Mouse (Mus musculus) left cerebral cortex, postnatal 25 days (tissue): ENCODE measurements around the gene E130114P18Rik. TPM values are rescaled to one million over a fixed set of nuclear protein-coding genes. Genes with fewer than 3 reads are reported as not detected.
A peak's percentile ranks its signal among the peaks of the same experiment; 100 is the strongest.

Experiments used
- DNase-seq, 2 experiments: peaks; one replicate each; pipeline ENCODE4 v3.0.0; 2022; ENCODE audit warnings: low spot score in 2 of 2, mixed read lengths in 1 of 2
- intact Hi-C: fragments of 180-260 bp; cut with DNase I; formaldehyde crosslinking; loops from one replicate; pipeline ENCODE4 v1.15.1; 2025
- total RNA-seq, 2 experiments: library from RNA; stranded (reverse); gene quantifications; 2 replicates each; pipeline ENCODE4 v1.2.3; 2021

E130114P18Rik gene
- total RNA-seq, 2 experiments from 2014 or later, result 6.0 to 6.5 TPM

GRCm38 (mm10) chr4:97635757-97636292 lies 142.1 kb downstream of the E130114P18Rik start:
- intact Hi-C loops, result no loop called here
- DNase-seq, result no peak

- peak in 1 of 2 experiments; percentile 64 for DNase-seq
- intact Hi-C loops, result no loop called here
Measured at GRCm38 (mm10) chr4:97635296-97635755, 142.6 kb downstream of the E130114P18Rik start.

GRCm38 (mm10) chr4:97628881-97629605 lies 148.8 kb downstream of the E130114P18Rik start:
- DNase-seq, result no peak
- intact Hi-C loops, result no loop called here

GRCm38 (mm10) chr4:97626002-97626720 lies 151.7 kb downstream of the E130114P18Rik start:
- intact Hi-C loops, result no loop called here

GRCm38 (mm10) chr4:97623165-97623564 lies 154.7 kb downstream of the E130114P18Rik start:
- intact Hi-C loops, result no loop called here
- no peak for DNase-seq

More at GRCm38 (mm10) chr4:97626002-97626720, 151.7 kb downstream of the E130114P18Rik start:
- DNase-seq, result no peak

- no peak for DNase-seq
- intact Hi-C loops, result no loop called here
Measured at GRCm38 (mm10) chr4:97621731-97622130, 156.1 kb downstream of the E130114P18Rik start.

GRCm38 (mm10) chr4:97620409-97620808 lies 157.5 kb downstream of the E130114P18Rik start:
- peak in 1 of 2 experiments; percentile 14 for DNase-seq
- intact Hi-C loops, result no loop called here

GRCm38 (mm10) chr4:97618668-97619373 lies 159.1 kb downstream of the E130114P18Rik start:
- intact Hi-C loops, result no loop called here
- DNase-seq, result peak; percentile 66 to 81

GRCm38 (mm10) chr4:97615031-97615430 lies 162.8 kb downstream of the E130114P18Rik start:
- intact Hi-C loops, result no loop called here
- DNase-seq, result no peak

GRCm38 (mm10) chr4:97611251-97611847 lies 166.5 kb downstream of the E130114P18Rik start:
- DNase-seq, result peak; percentile 40 to 67
- intact Hi-C loops, result no loop called here

GRCm38 (mm10) chr4:97609831-97610727 lies 167.8 kb downstream of the E130114P18Rik start:
- intact Hi-C loops, result no loop called here
- peak in 1 of 2 experiments; percentile 38 for DNase-seq

- intact Hi-C loops, result no loop called here
- no peak for DNase-seq
Measured at GRCm38 (mm10) chr4:97609329-97609728, 168.5 kb downstream of the E130114P18Rik start.

- intact Hi-C loops, result no loop called here
- DNase-seq, result no peak
Measured at GRCm38 (mm10) chr4:97608728-97609127, 169.2 kb downstream of the E130114P18Rik start.

- intact Hi-C loops, result no loop called here
- DNase-seq, result no peak
Measured at GRCm38 (mm10) chr4:97608134-97608533, 169.7 kb downstream of the E130114P18Rik start.

- intact Hi-C loops, result no loop called here
- no peak for DNase-seq
Measured at GRCm38 (mm10) chr4:97607169-97607568, 170.7 kb downstream of the E130114P18Rik start.

- intact Hi-C loops, result no loop called here
- no peak for DNase-seq
Measured at GRCm38 (mm10) chr4:97606524-97606923, 171.4 kb downstream of the E130114P18Rik start.

- DNase-seq, result no peak
- intact Hi-C loops, result no loop called here
Measured at GRCm38 (mm10) chr4:97602579-97602978, 175.3 kb downstream of the E130114P18Rik start.
